Mouse (Mus musculus): ENCODE results near the gene 1700042G07Rik.

The 1700042G07Rik gene

GRCm38 (mm10) chr4:116164759-116165554 lies 8.2 kb upstream of the 1700042G07Rik start:
- DNase-seq, result no peak

- no peak for DNase-seq
Measured at GRCm38 (mm10) chr4:116165708-116166407, 7.3 kb upstream of the 1700042G07Rik start.

- peak; percentile 77 for DNase-seq
Measured at GRCm38 (mm10) chr4:116167404-116167803, 5.8 kb upstream of the 1700042G07Rik start, which contains the start of gene Tspan1. Gene Tspan1 (minus strand): TSS chr4:116167601.

- peak; percentile 88 for DNase-seq
Measured at GRCm38 (mm10) chr4:116168617-116169352, 4.4 kb upstream of the 1700042G07Rik start.

GRCm38 (mm10) chr4:116169353-116169672 lies 3.9 kb upstream of the 1700042G07Rik start:
- DNase-seq, result no peak

DNA sequence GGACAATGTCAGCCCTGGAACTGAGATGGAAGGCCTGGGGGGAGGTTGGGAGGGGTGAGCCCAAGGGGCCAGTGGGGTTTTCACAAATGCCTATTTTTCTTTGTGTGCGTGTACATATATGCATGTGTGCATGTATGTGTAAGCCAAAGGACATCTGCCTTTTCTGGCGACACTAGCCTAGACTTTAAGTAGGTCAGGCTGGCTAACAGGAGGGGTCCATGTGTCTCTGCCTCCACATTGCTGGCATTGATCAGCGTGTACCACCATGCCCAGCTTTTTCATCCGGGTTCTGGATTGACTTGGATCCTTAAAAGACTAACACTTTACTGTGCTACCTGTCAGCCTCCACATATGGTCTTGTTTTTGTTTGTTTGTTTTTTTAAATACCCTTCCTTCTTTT lies 580 bp downstream of the 1700042G07Rik start:
- DNase-seq, result no peak

- DNase-seq, result peak; percentile 39
Measured at GRCm38 (mm10) chr4:116174466-116175116, 1.4 kb downstream of the 1700042G07Rik start.

DNA sequence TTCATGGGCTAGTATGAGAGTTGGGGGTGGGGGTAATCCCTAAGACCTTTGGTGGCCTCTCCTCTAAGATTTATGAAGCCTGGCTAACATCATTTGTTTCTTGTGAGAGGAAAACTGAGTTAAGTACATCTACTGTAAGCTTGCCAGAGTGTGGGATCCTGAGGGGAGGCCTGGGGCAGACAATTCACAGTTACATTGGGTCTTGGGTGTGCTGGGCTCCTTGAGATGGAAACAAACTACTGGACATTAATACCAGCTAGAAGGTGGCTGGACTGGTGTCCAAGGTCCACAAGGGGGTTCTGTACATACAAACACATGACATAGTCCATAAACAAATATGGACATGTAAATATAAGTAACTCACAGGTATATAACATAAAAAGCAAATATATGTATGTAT lies 2.0 kb downstream of the 1700042G07Rik start:
- DNase-seq, result no peak

DNA sequence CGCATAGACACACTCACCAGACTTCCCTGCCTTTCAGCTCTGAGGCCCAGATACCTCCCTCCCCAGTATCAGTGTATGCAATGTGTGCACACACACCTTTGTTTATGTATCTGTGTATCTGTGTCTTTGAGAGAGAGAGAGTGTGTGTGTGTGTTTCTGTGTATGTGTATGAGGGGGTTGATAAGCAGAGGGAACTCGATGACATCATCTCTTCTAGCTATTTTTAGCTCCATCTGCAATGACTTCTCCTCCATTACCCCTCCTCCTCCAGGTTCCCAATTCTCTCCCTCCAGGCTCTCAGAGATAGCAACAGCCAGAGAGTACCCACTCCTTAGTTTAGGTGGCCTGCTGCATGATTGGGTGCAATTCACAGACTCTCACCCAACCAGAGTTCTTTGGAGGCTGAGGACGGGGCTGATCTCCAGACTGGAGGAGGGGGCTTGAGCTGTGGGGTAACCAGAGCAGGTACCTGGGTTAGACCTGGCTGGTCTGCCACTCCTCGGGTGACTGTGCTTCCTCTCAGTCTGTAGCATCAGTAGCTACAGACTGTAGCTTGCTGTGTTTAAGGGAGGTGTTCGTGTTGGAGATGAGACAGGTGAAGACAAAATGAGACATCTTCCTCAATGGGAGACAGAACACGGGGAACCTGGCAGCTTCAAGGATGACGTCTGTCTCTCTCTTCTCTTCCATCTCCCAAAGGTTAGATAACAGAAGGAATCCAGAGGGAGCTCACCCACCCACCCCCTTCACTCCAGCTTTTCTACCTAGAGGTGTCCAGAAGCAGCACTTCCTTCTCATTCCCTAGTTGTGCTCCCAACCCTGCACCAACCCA lies 2.8 kb downstream of the 1700042G07Rik start:
- no peak for DNase-seq

DNA sequence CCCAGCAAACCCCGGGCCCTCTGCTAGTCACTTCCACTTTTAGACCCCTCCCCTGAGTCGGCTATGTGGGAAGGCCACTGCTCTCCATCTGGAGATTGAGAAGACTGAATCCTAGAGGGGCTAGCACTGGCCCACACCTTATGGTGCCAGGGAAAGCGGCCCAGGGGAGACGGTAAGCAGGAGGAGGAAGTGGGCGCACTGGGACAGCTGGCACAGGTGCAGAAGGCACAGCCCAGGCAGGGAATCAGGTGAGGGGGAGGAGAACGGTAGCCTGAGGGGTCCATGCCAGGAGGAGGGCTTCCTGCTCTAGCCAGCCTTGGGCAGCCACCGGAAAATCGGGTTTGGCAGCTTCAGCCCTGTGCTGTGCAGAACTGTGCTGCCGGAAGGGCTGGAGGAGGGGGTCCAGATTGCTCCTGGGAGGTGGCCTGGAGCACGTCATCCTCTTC lies 3.4 kb downstream of the 1700042G07Rik start:
- peak; percentile 84 for DNase-seq

DNA sequence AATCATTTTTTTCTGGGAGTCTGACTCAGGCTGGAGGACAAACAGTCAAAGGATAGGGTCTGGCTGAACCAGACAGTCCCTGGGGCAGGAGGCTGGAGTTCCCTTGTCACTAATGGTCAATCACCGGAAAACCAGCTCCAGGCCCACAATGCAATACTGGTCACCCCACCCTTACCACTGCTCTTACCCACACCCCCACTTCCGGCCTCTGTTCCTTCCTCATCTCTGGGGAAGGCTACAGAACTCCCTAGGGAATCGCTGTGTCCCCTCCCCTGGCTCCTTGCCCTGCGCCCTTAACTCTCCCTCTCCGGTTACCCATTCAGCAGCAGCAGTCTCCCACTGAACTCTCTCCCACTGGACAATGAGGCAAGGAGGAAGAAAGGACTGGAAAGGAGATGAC lies 4.0 kb downstream of the 1700042G07Rik start:
- DNase-seq, result peak; percentile 84

- no peak for DNase-seq
Measured at GRCm38 (mm10) chr4:116182079-116182478, 8.9 kb downstream of the 1700042G07Rik start.

DNA sequence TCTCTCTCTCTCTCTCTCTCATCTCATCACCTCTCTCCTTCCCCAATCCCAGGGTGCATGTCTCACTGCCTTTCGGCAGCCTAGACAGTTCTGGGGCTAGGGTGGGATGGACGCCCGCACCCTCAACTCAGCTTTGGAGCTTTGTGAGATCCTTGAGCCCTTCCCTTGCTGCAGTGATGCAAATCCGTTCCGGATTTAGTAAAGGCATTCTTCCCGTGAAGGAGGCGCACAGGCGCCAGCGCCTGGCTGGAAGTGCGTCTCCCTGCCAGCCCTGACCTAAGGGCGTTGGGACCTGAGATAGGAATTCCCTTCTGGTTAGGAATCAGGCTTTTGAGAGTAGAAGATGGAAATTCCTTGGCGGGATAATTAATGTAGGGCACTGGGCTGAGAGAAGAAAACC lies 9.6 kb downstream of the 1700042G07Rik start:
- peak; percentile 47 for DNase-seq

DNA sequence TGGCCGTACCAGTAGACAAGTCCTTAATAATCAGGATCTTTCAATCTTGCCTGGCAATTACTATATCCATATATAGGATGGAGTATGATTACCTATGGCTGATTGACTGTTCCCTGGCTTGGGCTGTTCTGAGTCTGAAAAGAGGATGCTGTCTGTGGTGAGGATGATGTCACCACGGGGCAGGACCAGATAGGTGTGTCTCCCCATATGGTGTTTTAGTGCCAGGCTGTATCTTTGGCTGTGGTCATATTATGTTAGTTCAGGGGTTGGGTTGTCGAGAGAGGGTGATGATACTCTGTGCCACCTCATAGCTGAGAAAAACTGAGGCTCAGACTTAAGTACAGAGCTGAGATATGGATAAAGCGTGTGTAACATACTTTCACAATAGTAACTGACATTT lies 11.9 kb downstream of the 1700042G07Rik start:
- DNase-seq, result no peak

- DNase-seq, result no peak
Measured at GRCm38 (mm10) chr4:116192286-116192835, 19.2 kb downstream of the 1700042G07Rik start.

GRCm38 (mm10) chr4:116193583-116194383 lies 20.6 kb downstream of the 1700042G07Rik start:
- no peak for DNase-seq

DNA sequence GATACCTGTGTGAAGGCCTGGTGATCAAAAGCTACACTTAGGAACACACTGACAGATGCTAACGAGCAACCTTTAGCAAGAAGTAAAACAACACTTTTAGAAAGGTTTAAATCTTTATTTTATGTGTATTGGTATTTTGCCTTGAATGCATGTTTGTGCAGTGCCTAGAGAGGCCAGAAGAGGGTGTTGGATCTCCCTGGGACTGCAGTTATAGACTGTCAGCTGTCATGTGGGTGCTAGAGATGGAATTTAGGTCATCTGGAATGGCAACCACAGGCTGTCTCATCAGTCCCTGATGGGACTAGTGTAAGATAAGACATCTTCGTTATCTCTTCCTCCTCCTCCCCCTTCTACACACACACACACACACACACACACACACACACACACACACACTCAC lies 25.2 kb downstream of the 1700042G07Rik start:
- no peak for DNase-seq

DNA sequence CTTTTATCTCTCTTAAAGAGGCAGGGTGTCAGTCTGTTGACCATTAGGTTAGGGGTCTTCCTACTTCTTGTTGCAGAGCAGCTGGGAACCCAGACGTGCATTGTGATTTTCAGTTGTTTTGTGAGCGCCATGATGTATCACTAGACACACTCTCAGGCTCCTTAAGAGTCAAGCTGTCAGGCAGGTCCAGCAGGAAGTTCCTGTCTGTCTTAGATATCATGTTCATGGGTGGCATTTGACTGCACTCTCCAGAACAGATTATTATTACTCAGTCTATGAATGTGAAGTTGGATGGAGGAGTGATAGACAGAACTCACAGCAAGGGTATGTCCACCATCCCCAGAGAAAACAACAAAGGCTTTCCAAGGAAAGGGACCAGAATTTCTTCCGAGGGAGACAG lies 31.2 kb downstream of the 1700042G07Rik start:
- DNase-seq, result no peak

GRCm38 (mm10) chr4:116206531-116206930 lies 33.4 kb downstream of the 1700042G07Rik start:
- DNase-seq, result no peak

- DNase-seq, result no peak
Measured at GRCm38 (mm10) chr4:116208891-116209290, 35.7 kb downstream of the 1700042G07Rik start.
